Mouse (Mus musculus): Measurements from ENCODE around the gene Slc12a8.

Slc12a8 gene

DNA sequence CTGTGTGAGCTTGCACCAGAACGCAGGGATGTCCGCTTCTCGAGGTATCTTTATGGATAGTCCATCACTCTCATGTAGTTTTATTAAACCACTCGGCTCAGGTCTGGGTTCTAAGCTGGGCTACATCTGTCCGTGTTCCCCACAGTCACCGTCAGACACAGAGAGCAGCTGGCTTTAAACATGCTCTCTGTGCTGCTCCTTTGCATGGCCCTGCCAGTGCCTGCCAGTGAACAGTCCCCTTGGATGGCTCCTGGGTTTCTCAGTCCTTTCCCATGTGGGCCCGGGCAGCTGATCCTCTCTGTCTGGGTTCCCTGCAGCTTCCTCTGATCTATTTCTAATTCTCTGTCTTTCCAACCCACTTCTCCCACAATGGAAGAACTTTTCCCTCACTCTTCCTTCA lies 93.3 kb downstream of the Slc12a8 start:
- DNase-seq (ENCODE audit: low spot score in 2 of 2): peak in 1 of 2 experiments; percentile 49

DNA sequence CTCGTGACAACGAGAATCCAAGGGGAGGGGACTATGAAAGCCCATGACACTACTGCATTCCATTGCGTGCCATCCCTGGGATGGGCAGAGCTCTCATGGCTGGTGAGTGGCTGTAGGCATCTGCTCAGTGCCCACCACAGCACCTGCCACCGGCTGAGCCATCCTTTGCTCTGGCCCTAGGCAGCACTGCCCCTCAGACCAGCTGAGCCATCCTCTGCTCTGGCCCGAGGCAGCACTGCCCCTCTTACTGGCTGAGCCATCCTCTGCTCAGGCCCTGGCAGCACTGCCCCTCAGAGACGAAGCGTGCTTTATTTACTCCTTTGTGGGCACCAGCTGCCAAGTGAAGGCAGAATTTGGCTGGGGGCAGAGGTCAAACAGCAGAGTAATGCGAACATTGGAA lies 94.2 kb downstream of the Slc12a8 start:
- peak in 1 of 2 experiments; percentile 41 for DNase-seq (ENCODE audit: low spot score in 2 of 2)

DNA sequence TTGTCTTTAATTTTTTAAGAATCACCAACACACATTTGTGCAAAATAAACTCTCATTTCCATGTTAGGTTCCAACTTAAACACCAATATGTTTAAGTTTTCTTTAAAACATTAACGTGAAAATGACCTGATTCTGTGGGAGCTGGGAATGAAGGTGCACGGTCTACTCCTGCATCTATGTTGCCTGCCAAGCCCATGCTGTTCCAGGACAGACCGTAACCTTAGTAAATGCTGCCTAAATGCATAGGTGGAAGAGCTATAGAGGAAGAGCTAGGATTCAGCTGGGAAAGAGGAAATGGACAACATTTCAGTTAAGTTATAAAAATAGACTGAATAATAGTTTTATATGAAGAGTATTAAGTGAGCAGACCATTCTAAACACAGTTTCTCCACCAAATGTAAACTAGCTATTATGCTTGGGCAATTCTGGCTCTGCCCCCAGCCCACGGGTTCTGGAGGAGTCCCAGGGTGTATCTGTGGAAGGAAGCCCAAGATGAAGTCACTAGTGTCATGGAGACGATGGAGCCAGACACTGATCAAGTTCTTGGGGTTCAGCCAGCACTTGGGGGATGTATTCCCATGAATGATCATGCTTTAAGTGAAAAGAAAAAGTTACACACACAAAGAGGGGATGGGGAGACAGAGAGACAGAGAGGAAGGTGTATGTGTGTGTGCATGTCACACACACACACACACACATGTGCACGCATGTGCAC lies 95.1 kb downstream of the Slc12a8 start:
- DNase-seq (ENCODE audit: low spot score in 2 of 2): peak; percentile 57 to 68

DNA sequence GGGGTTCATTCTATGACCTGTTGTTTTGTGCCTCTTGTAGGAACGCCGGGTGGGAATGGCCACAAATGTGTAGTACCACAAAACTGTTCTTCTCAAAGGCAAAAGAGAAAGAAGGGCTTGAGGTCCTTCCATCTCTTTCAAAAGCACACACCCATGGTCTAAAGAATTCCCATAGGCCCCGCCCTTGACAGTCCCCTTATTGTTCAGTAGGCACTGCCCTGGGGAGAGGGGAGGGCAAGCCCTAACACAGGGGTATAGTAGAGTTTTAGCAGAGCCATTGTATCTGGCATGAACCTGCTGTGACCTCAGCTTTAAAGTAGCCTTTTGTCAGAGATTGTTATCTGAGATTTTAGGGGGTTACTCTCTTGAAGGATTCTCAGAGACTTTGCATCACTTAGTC lies 98.9 kb downstream of the Slc12a8 start:
- DNase-seq (ENCODE audit: low spot score in 2 of 2): no peak

DNA sequence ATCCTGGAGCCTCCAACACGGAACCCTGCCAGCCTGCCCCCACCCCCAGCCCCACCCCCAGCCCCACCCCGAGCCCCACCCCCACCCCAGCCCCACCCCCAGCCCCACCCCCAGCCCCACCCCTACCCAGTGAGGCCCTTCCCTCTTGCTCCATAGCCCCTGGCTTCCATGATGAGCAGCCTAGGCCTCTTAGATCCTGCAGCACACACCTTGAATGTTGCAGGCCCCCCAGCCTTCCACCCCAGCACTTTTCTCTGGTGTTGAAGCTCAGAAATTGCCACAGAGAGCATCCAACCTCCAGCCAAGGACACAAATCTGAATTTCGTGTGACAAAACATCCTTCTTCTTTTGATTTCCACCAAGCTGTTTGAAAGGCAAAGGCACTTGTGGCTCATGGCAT lies 104.7 kb downstream of the Slc12a8 start:
- no peak for DNase-seq (ENCODE audit: low spot score in 2 of 2)

DNA sequence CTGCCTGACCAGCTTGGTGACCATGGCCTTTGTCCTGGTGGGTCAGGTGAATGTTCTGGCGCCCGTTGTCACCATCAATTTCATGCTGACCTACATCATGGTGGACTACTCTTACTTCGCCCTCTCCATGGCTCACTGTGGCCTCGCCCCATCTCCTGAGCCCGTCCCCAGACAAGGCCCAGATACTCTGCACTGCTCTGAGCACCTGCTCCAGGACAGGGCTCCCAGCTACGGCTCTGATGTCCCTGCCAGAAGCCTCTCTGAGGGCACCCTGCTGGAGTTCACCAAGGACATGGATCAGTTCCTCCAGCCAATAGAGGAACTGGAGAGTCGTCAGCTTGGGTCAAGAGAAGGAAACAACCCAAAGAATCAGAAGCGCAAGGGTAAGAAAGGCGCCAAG lies 107.5 kb downstream of the Slc12a8 start:
- DNase-seq (ENCODE audit: low spot score in 2 of 2): peak in 1 of 2 experiments; percentile 38

DNA sequence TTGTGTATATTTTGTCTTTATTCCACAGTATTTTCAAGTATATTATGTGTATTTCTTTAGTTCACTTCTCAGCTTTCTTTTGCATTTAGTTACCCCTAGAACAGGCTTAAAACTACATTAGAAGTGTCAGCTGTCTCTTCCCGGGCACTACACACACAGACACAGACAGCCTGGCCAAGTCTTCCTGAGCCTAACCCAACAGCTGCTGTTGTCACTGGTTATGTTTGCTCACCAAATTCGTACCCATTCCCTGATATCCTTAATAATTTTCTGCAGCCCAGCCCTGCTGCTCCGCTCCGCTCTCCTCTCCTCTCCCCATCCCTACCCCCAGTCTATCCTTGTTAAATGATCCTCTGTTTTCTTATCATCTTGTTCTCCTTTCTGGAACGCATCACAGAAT lies 112.4 kb downstream of the Slc12a8 start:
- DNase-seq (ENCODE audit: low spot score in 2 of 2): no peak

DNA sequence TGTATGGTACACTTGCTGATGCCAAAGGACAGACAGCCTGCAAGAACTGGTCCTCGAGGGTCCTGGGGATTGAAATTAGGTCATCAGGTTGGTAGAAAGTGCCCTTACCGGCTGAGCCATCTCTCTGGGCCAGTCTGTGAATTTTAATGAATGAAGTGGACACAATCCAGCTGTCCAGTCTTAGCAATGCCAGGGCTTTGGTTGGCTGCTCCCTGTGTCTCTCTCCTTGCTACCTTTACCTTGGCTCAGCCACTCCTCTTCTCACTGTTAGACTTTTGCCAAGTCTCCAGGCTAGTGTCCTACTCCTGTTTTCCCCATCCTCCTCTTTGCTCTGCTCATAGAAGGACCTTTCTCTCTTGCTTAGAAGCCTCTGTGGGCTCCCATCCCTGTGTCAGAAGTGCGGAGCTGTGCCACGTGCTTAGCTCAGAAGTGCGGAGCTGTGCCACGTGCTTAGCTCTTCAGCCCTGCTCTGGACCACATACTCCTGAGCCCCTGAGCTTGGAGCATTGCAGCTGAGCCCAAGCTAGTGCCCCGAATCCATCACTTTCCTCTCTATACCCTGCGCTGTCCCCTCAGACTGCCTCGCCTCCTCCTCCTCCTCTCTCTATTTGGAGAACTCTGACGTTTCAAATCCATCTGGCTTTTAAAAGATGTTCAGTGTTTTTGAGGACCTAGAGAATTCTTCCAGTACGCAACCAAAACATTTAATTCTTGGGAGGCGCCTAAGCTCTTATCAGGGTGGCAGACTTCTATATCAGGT lies 118.9 kb downstream of the Slc12a8 start:
- no peak for DNase-seq (ENCODE audit: low spot score in 2 of 2)

DNA sequence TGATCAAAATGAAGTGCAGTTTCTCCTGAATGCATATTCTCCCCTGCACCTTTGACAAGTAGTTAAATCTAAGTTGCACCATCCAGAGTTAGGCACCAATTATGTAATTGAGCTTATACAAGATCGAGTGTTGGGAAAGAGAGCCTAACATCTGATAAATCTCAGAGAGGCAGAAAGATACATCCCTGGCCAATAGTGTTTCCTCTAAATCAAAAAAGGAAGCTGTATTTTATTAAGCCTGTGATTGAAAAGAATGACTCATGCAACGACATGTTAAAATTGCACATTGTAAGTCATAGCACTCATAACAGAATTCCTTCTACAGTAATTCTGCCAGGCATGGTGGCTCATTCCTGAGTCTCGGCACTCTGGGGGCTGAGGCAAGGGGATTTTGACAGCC lies 124.7 kb downstream of the Slc12a8 start:
- no peak for DNase-seq (ENCODE audit: low spot score in 2 of 2)

DNA sequence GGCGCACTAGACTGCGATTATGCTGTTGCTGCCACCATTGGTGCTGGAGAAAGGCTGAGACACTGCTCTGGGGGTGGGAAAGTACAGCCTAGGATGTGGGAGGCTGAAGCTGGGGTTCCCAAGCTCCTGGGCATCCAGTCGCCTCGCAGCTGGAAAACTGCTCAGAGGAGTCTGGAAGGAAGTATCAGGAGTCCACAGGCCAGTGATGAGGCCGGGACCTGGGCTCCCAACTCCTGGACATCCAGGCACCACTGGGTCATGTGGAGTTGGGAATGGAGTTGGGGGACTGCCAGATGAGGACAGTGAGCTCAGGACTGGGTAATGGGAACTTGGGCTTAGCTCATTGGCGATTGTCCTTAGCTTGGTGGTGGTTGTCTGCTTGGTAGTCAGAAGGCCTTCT lies 136.0 kb downstream of the Slc12a8 start:
- DNase-seq (ENCODE audit: low spot score in 2 of 2): no peak

DNA sequence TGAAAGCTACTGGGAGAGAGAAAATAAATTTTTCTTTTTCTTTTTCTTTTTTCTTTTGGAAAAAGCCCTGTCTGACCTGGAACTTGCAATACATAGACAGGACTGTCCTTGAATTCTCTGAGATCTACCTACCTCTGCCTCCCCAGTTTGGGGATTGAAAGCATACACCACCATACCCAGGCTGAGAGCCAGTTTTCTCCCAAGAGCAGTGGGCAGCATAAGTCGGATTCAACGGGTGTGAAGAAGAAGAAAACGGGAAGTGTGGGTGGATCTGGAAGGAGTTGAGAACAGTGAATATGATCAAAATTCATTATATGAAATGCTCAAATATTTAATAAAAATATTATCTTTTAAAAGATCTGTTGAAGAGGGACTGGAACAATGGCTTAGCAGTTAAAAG lies 138.3 kb downstream of the Slc12a8 start:
- DNase-seq (ENCODE audit: low spot score in 2 of 2): no peak

DNA sequence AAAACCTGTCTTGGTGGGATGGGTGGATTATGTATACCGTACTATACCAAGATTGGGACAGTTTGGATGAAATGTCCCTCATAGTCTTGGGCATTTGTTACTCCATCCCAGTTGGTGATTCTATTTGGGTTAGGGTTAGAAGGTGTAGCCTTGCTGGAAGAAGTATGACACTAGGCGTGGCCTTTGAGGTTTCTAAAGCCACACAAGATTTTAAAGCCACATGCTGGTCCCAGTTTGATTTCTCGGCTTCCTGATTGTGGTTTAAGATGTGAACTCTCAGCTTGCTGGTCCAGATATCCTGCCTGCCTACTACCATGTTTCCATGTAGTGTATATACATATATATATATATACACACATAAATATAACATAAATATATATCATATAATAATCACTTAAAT lies 140.1 kb downstream of the Slc12a8 start:
- DNase-seq (ENCODE audit: low spot score in 2 of 2): no peak

DNA sequence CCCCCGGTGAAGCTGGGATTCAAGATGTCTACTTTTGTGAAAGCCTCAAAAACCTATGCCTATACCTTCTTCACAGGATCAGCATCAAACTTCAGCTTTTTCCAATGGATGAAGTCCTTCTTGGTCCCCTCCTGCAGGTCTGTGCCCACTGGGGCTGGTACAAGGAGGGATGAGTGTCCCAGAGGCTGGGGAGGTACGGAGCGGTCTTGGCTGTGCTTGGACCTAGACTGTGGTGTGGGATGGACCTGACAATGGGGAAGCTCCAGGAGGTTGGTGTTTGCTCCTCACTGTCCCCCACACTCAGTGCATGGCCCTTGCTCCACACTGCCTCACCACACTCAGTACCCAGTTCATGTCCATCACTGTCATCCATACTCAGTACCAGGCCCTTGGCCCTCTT lies 141.0 kb downstream of the Slc12a8 start:
- DNase-seq (ENCODE audit: low spot score in 2 of 2): no peak

DNA sequence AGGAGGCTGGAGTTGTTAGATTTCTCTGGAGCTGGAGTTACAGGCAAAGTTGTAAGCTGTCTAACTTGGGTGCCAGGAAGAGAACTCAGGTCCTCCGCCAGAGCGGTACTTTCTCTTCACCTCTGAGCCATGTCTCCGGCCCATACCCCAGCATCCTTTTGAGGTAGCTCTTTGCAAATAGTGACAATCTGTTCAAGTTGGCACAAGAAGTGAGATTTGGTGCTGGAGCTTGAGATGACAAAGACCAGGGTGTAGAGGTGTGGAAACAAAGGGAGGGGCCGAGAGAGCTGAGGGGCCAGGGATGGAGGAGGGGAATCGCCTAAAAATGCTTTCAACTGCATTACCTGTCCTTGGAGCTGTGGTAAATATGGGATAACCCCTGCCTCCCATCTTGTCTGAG lies 142.4 kb downstream of the Slc12a8 start:
- DNase-seq (ENCODE audit: low spot score in 2 of 2): no peak

DNA sequence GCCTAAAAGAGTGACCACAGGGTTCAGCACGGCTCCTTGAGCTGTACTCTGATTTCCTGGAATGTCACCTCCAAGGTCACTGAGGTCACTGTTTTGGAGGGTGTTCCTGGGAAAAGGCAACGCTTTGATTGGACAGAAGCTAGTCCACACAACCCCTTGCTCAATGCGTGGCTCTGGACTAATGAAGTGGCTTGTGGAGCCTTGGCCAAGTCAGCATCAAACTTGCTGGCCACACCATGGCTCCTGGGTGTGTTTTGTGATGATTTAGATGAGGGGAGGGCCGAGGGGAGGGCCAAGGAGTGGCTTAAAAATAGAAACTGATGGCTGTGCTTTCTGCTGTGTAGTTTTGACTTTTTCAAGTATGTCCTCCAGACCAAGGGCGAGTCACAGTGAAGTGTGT lies 143.0 kb downstream of the Slc12a8 start:
- peak in 1 of 2 experiments; percentile 43 for DNase-seq (ENCODE audit: low spot score in 2 of 2)

DNA sequence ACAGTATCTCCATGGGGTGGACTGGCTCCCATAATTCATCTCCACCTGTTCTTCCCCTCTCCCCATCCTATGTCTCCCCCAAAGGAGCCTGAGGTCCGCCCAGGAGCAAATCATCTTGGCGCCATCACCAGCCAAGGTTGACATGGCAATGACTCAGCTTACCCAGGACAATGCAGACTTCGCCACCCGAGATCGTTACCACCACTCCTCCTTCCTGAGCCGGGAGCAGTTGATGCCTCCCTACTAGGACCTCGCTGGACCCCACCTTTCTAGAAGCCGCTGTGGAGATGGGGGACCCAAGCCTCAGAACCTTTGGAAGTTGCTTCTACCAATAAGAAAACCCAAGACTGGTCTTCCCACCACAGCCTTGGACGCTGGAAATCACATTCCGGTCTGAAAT lies 145.7 kb downstream of the Slc12a8 start:
- peak in 1 of 2 experiments; percentile 57 for DNase-seq (ENCODE audit: low spot score in 2 of 2)

DNA sequence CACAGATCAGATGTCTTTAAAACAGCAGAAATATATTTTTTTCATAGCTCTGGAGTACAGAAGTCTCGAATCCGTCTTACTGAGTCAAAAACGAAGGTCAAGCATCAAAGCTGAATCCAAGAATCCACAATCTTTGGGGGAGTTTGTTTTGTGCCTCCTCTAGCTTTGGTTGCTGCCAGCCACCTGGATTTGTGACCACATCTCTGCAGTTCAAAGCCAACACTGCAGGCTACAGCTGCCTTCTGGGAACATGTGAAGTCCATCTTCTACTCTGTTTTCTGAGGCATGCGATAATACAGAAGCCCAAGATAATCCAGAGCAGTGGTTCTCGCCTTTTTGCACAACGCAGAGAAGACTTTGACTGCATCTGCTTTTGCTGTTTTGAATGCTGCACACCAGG lies 149.1 kb downstream of the Slc12a8 start:
- peak in 1 of 2 experiments; percentile 52 for DNase-seq (ENCODE audit: low spot score in 2 of 2)

DNA sequence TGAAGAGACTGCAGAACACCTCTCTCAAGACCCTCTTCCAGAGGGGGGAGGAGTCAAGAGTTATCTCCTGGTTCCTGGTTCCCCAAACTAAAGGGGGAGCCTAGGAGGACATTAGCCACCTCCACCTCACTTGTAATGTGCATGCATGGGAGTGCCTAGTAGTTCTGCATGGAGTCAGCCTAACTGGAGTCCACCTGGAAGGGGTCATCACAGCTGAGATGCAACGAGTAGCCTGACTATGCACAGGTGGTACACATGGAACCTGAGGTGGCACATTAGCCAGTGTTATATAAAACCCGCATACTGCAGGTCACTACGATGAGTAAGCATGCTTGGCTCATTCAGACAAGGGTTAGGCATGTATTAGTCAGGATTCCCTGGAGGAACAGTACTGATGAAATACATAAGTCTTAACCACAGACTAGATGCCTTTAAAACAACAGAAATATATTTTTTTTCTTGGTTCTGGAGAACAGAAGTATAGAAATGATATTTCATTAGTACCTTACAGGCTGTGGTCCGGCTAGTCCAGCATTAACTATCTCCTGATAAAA lies 149.9 kb downstream of the Slc12a8 start:
- peak in 1 of 2 experiments; percentile 44 for DNase-seq (ENCODE audit: low spot score in 2 of 2)

DNA sequence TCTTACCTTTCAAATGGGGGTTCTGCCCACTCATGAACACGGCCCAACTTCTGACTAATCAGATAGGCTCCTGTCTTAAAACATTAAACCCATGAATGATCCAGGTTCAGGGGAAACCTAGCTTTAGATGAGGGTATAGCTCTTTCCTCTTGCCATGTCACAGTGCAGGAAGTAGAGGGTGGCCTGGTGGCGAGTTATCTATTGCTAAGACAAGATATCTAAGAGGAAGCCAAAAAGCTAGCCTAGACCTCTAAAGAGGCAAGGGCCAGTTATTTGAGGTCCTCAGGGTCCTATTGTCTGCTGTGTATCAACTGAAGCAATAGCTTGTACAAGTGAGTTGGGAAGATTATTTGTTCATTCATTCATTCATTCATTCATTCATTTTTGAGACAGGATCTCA lies 151.3 kb downstream of the Slc12a8 start:
- no peak for DNase-seq (ENCODE audit: low spot score in 2 of 2)

DNA sequence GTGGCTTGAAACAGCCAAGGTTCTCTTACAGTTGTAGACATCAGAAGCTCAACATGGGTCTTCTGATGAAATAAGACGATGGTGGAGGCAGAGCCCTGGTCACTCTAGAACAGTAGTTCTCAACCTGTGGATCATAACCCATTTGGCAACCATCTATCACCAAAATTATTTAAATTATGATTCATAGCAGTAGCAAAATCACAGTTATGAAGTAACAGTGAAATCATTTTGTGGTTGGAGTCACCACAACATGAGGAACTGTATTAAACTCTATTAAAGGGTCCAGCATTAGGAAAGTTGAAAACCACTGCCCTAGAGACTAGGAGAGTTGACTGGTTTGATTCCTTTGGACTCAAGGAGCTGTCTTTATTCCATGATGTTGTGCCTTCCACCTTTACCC lies 151.9 kb downstream of the Slc12a8 start:
- no peak for DNase-seq (ENCODE audit: low spot score in 2 of 2)

DNA sequence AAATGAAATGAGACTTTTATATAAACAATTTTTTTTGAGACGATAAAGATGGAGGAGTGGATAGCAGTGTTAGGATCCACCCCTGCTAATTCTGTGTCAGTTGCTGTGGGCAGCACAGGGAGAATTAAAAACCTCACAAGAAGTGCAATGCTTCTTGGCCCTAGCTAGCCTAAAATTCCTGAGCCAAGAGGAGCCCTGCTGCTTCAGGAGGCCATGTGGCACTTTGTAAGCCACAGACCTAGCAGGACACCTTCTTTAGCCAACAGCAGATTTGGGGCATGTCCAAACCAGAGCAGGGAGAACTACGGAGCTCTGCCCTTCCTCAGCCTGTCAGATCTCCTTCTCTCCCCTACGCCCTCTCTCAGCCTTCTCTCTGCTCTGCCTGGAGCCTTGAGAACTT lies 153.2 kb downstream of the Slc12a8 start:
- no peak for DNase-seq (ENCODE audit: low spot score in 2 of 2)

DNA sequence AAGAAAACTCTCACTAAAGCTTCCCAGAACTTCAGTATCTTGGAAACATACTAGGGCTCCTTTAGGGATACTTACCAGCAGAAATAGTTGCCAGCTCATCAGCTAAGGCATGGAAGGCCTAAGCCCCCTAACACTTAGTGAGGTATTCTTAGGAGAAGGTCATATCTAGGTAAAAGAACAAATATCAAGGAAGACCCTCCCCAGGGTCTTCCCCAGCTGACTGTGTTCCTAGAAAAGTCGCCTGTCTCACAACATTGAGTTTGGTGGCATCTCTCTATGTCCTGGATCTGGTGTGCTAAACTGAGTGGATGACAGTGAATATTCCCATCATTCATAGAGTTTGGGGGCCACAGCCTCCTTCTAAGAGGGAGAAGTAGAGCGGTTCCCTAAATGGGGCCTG lies 153.8 kb downstream of the Slc12a8 start:
- peak in 1 of 2 experiments; percentile 19 for DNase-seq (ENCODE audit: low spot score in 2 of 2)

DNA sequence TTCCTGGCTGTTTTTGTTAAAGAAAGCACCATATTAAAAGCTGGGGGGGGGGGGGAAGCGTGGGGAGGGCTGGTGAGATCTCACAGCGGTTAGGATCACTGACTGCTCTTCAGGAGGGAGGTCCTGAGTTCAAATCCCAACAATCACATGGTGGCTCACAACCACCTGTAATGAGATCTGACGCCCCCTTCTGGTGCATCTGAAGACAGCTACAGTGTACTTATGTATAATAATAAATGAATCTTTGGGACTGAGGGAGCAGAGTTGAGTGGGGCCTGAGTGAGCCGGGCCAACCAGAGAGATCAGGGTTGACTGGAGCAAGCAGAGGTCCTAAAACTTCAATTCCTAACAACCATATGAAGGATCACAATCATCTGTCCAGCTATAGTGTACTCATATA lies 155.1 kb downstream of the Slc12a8 start:
- peak in 1 of 2 experiments; percentile 19 for DNase-seq (ENCODE audit: low spot score in 2 of 2)

Measured in urinary bladder, postnatal 4 days (tissue).